Mouse (Mus musculus) heart, embryonic 11.5 days (tissue): Measurements from ENCODE around the gene Prss47. TPM values are rescaled to one million over a fixed set of nuclear protein-coding genes. Genes with fewer than 3 reads are reported as not detected.

Experiments used
- ATAC-seq: fragments of 200-750 bp; cut with Nextera tagmentation; replicated peaks from 2 replicates; pipeline ENCODE4 v1.8.0; 2017; ENCODE audit warnings: moderate library complexity; ENCODE audit not compliant: insufficient number of reproducible peaks, low FRiP score, low TSS enrichment
- H3K27ac ChIP-seq: fragments of 300-500 bp; sonication (generic); 2 replicates; pipeline ENCODE4 v1.5.1; 2014; ENCODE audit warnings: mild to moderate bottlenecking, low read depth, low read length
- H3K27me3 ChIP-seq: fragments of 300-500 bp; sonication (generic); 2 replicates; pipeline ENCODE4 v1.6.1; 2014; ENCODE audit warnings: mild to moderate bottlenecking, low read length, mixed read lengths; ENCODE audit not compliant: control insufficient read depth, insufficient read depth
- H3K36me3 ChIP-seq: fragments of 300-500 bp; sonication (generic); 2 replicates; pipeline ENCODE4 v1.6.1; 2014; ENCODE audit warnings: mild to moderate bottlenecking, low read length, moderate library complexity, mixed read lengths; ENCODE audit not compliant: control insufficient read depth, insufficient read depth
- H3K4me1 ChIP-seq: fragments of 300-500 bp; sonication (generic); 2 replicates; pipeline ENCODE4 v1.6.1; 2014; ENCODE audit warnings: low read length; ENCODE audit not compliant: control insufficient read depth, insufficient read depth
- H3K4me2 ChIP-seq: fragments of 300-500 bp; sonication (generic); 2 replicates; pipeline ENCODE4 v1.6.1; 2014; ENCODE audit warnings: mild to moderate bottlenecking, moderate library complexity
- H3K4me3 ChIP-seq: fragments of 300-500 bp; sonication (generic); 2 replicates; pipeline ENCODE4 v1.5.1; 2014; ENCODE audit warnings: low read depth, low read length
- H3K9ac ChIP-seq: fragments of 300-500 bp; sonication (generic); 2 replicates; pipeline ENCODE4 v1.6.1; 2014; ENCODE audit warnings: mild to moderate bottlenecking, low read depth, low read length, moderate library complexity
- H3K9me3 ChIP-seq: fragments of 300-500 bp; sonication (generic); replicated peaks from 2 replicates; pipeline ENCODE4 v1.6.1; 2016; ENCODE audit warnings: low read length; ENCODE audit not compliant: control insufficient read depth
- WGBS: fragments of 180-500 bp; shearing (Covaris S2); extraction: QIAGEN DNeasy Blood & Tissue Kit; methylation state at CpG from one replicate; pipeline ENCODE4 v1.1.7; 2014; ENCODE audit not compliant: insufficient replicate concordance; 5-methylcytosine and 5-hydroxymethylcytosine counted together
- polyA plus RNA-seq: library from polyadenylated mRNA; unstranded; fragments of >200 nt; fragmentation: Nextera tagmentation; extraction: Ambion mirVana; gene quantifications from 2 replicates; pipeline ENCODE4 v1.2.1, GENCODE M21; 2014

The Prss47 gene
- not detected in 2 replicates for polyA plus RNA-seq

GRCm38 (mm10) chr13:65052660-65053059, at the start of gene Prss47:
TSS of gene Prss47 (minus strand) at chr13:65052760.
- no peak within 1 kb of the TSS for H3K4me3 ChIP-seq
- no peaks in the 10 kb centered on the region for H3K27me3 ChIP-seq
- WGBS = 72% methylated on average over 9 of the region's 9 CpGs

GRCm38 (mm10) chr13:65101232-65101631, 48.7 kb upstream of the Prss47 start:
- WGBS = 85% methylated on average over 3 of the region's 3 CpGs
- Histone ChIP-seq H3K4me1 (no peaks in the 10 kb centered on the region), H3K9me3 (no peaks in the 10 kb centered on the region), H3K9ac (no peak overlapping the region), H3K27ac (no peak overlapping the region), H3K36me3 (no peaks in the 10 kb centered on the region), H3K4me3 (no peak overlapping the region), H3K27me3 (no peaks in the 10 kb centered on the region), H3K4me2 (no peak overlapping the region)
- ATAC-seq = no peak

More at GRCm38 (mm10) chr13:65052660-65053059, at the start of gene Prss47:
- Histone ChIP-seq H3K4me2 (no peak within 1 kb of the TSS), H3K9me3 (no peaks in the 10 kb centered on the region), H3K36me3 (no peaks in the 10 kb centered on the region), H3K4me1 (no peaks in the 10 kb centered on the region), H3K9ac (no peak within 1 kb of the TSS), H3K27ac (no peak within 1 kb of the TSS)
- no peak for ATAC-seq

- Histone ChIP-seq H3K36me3 (no peaks in the 10 kb centered on the region), H3K4me3 (no peak overlapping the region), H3K9ac (no peak overlapping the region), H3K4me2 (no peak overlapping the region), H3K9me3 (no peaks in the 10 kb centered on the region), H3K4me1 (no peaks in the 10 kb centered on the region), H3K27me3 (no peaks in the 10 kb centered on the region), H3K27ac (no peak overlapping the region)
- 89% methylated on average over 9 of the region's 9 CpGs for WGBS
- ATAC-seq = no peak
These were observed 48.1 kb upstream of the Prss47 start for GRCm38 (mm10) chr13:65100678-65101077.

GRCm38 (mm10) chr13:65097018-65097417, 44.5 kb upstream of the Prss47 start:
- Histone ChIP-seq H3K9ac (no peak overlapping the region), H3K27ac (no peak overlapping the region), H3K9me3 (no peaks in the 10 kb centered on the region), H3K36me3 (no peaks in the 10 kb centered on the region), H3K4me1 (no peaks in the 10 kb centered on the region), H3K27me3 (no peaks in the 10 kb centered on the region), H3K4me2 (no peak overlapping the region), H3K4me3 (no peak overlapping the region)
- no peak for ATAC-seq

GRCm38 (mm10) chr13:65095923-65096322, 43.4 kb upstream of the Prss47 start:
- Histone ChIP-seq H3K9ac (no peak overlapping the region), H3K36me3 (peaks cover 3% of the 10 kb centered on the region; the same call in 1 of the 2 replicates), H3K4me1 (no peaks in the 10 kb centered on the region), H3K27me3 (no peaks in the 10 kb centered on the region), H3K27ac (no peak overlapping the region), H3K4me3 (no peak overlapping the region), H3K9me3 (no peaks in the 10 kb centered on the region), H3K4me2 (no peak overlapping the region)
- WGBS = 90% methylated on average over 4 of the region's 4 CpGs
- ATAC-seq = no peak

GRCm38 (mm10) chr13:65069969-65070368, 17.4 kb upstream of the Prss47 start:
- no peak overlapping the region for H3K4me3 ChIP-seq
- no peak for ATAC-seq
- no peak overlapping the region for H3K4me2 ChIP-seq
- H3K36me3 ChIP-seq = peaks cover 8% of the 10 kb centered on the region; the same call in 1 of the 2 replicates
- no peaks in the 10 kb centered on the region for H3K4me1 ChIP-seq
- H3K27ac ChIP-seq = no peak overlapping the region
- H3K9ac ChIP-seq = no peak overlapping the region
- H3K9me3 ChIP-seq = no peaks in the 10 kb centered on the region
- WGBS = 85% methylated on average over 2 of the region's 2 CpGs
- H3K27me3 ChIP-seq = no peaks in the 10 kb centered on the region

- WGBS = 50% methylated on average over 4 of the region's 4 CpGs
- H3K9me3 ChIP-seq = no peaks in the 10 kb centered on the region
- H3K4me1 ChIP-seq = no peaks in the 10 kb centered on the region
- H3K9ac ChIP-seq = no peak overlapping the region
- no peak overlapping the region for H3K4me2 ChIP-seq
- H3K27me3 ChIP-seq = no peaks in the 10 kb centered on the region
- H3K4me3 ChIP-seq = no peak overlapping the region
- no peak overlapping the region for H3K27ac ChIP-seq
- ATAC-seq = no peak
- H3K36me3 ChIP-seq = no peaks in the 10 kb centered on the region
These were observed 17.5 kb downstream of the Prss47 start for GRCm38 (mm10) chr13:65035057-65035456.

GRCm38 (mm10) chr13:65032758-65033157, 19.8 kb downstream of the Prss47 start, which contains the start of gene Spata31d1c:
TSS of gene Spata31d1c (plus strand) at chr13:65033058.
- Histone ChIP-seq H3K27me3 (no peaks in the 10 kb centered on the region), H3K27ac (no peak within 1 kb of the TSS), H3K9ac (no peak within 1 kb of the TSS), H3K4me3 (no peak within 1 kb of the TSS), H3K36me3 (no peaks in the 10 kb centered on the region), H3K4me2 (no peak within 1 kb of the TSS), H3K4me1 (no peaks in the 10 kb centered on the region), H3K9me3 (no peaks in the 10 kb centered on the region)
- ATAC-seq = no peak

- H3K4me3 ChIP-seq = no peak overlapping the region
- no peaks in the 10 kb centered on the region for H3K4me1 ChIP-seq
- no peak for ATAC-seq
- 67% methylated on average over 4 of the region's 4 CpGs for WGBS
- H3K27me3 ChIP-seq = no peaks in the 10 kb centered on the region
- 0 out of 2 replicates have a peak, but pooled peaks cover 2% of the 10 kb centered on the region for H3K9me3 ChIP-seq
- no peak overlapping the region for H3K27ac ChIP-seq
- no peaks in the 10 kb centered on the region for H3K36me3 ChIP-seq
- no peak overlapping the region for H3K9ac ChIP-seq
- H3K4me2 ChIP-seq = no peak overlapping the region
These were observed 41.4 kb downstream of the Prss47 start for GRCm38 (mm10) chr13:65011052-65011738.
